Mouse (Mus musculus) limb, embryonic 12.5 days (tissue): Measurements from ENCODE around the gene Myrfl. TPM values are rescaled to one million over a fixed set of nuclear protein-coding genes. Genes with fewer than 3 reads are reported as not detected.
A peak's percentile ranks its signal among the peaks of the same experiment; 100 is the strongest.

Source experiments
- ATAC-seq: fragments of 200-750 bp; cut with Nextera tagmentation; 2 replicates; pipeline ENCODE4 v1.8.0; 2017; ENCODE audit warnings: low read depth, moderate TSS enrichment; ENCODE audit not compliant: insufficient number of reproducible peaks, insufficient read depth, low FRiP score, low TSS enrichment
- H3K27ac ChIP-seq: fragments of 300-500 bp; sonication (generic); 2 replicates; pipeline ENCODE4 v1.5.1; 2016; ENCODE audit warnings: mild to moderate bottlenecking, moderate library complexity
- H3K27me3 ChIP-seq: fragments of 300-500 bp; sonication (generic); 2 replicates; pipeline ENCODE4 v1.6.1; 2016; ENCODE audit warnings: mild to moderate bottlenecking, moderate library complexity
- H3K36me3 ChIP-seq: fragments of 300-500 bp; sonication (generic); 2 replicates; pipeline ENCODE4 v1.6.1; 2016; ENCODE audit warnings: mild to moderate bottlenecking, moderate library complexity
- H3K4me1 ChIP-seq: fragments of 300-500 bp; sonication (generic); replicated peaks from 2 replicates; pipeline ENCODE4 v1.6.1; 2016
- H3K4me2 ChIP-seq: fragments of 300-500 bp; sonication (generic); 2 replicates; pipeline ENCODE4 v1.6.1; 2016; ENCODE audit warnings: mild to moderate bottlenecking, moderate library complexity
- H3K4me3 ChIP-seq: fragments of 300-500 bp; sonication (generic); replicated peaks from 2 replicates; pipeline ENCODE4 v1.5.1; 2016; ENCODE audit warnings: mild to moderate bottlenecking
- H3K9ac ChIP-seq: fragments of 300-500 bp; sonication (generic); replicated peaks from 2 replicates; pipeline ENCODE4 v1.6.1; 2016; ENCODE audit warnings: mild to moderate bottlenecking, moderate library complexity
- H3K9me3 ChIP-seq: fragments of 300-500 bp; sonication (generic); 2 replicates; pipeline ENCODE4 v1.6.1; 2016; ENCODE audit warnings: mild to moderate bottlenecking, moderate library complexity
- WGBS: fragments of 180-500 bp; shearing (Covaris S2); methylation state at CpG from one replicate; pipeline ENCODE4 v1.1.7; 2016; 5-methylcytosine and 5-hydroxymethylcytosine counted together
- polyA plus RNA-seq: library from polyadenylated mRNA; unstranded; fragments of >200 nt; fragmentation: Nextera tagmentation; extraction: Ambion mirVana; gene quantifications from 2 replicates; pipeline ENCODE4 v1.2.1, GENCODE M21; 2016

The Myrfl gene
- polyA plus RNA-seq, 1 experiment from 2014 or later, result 0.10 TPM

DNA sequence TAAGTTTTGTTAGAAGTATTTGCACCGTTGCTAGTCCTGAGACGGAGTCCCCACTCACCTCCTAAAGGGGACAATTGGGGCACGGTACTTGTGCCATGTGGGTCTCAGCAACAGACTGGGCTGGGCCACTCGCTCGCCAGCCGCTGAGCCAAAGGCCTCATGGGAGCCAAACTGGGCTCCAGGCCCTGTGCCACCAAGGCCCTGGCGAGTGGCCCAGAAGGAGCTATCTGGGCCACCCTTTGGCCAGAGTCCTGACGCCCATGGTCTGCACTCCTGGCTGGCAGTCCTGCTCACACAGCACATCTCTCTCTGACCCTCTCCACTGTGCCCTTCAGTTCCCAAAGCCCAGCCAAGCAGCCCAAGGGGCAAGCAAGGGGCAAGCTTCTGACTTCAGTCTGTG, 161.1 kb downstream of the Myrfl start:
- Histone ChIP-seq H3K36me3 (no peaks in the 10 kb centered on the region), H3K4me2 (no peak overlapping the region), H3K27ac (no peak overlapping the region), H3K27me3 (no peaks in the 10 kb centered on the region), H3K4me1 (peaks cover 11% of the 10 kb centered on the region), H3K4me3 (no peak overlapping the region), H3K9me3 (no peaks in the 10 kb centered on the region), H3K9ac (no peak overlapping the region)
- 89% methylated on average over 8 of the region's 8 CpGs for WGBS
- no peak for ATAC-seq

DNA sequence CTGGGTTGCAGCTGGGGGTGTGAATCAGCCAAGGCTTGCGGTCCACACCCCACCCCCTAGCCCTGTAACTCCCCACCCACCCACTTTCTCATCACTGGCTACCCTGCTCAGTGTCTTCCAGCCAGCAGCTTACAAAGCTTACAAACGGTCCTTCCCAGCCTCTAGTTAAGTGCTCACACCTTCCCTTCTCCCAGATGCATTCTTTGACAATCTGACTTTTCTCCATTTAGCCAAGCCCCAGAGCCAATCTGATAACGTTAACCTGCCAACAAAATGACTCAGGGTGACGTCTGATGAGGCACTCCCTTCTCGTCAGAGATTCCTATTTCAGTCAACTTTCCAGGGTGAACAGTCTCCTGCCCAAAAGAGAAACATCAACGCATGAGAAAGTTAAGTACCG, 163.1 kb downstream of the Myrfl start:
- H3K27me3 ChIP-seq, result no peaks in the 10 kb centered on the region
- no peak overlapping the region for H3K4me3 ChIP-seq
- no peaks in the 10 kb centered on the region for H3K36me3 ChIP-seq
- 78% methylated on average over 7 of the region's 7 CpGs for WGBS
- no peak overlapping the region for H3K4me2 ChIP-seq
- H3K4me1 ChIP-seq, result peaks cover 8% of the 10 kb centered on the region
- H3K9me3 ChIP-seq, result no peaks in the 10 kb centered on the region
- H3K9ac ChIP-seq, result no peak overlapping the region
- no peak for ATAC-seq
- no peak overlapping the region for H3K27ac ChIP-seq

DNA sequence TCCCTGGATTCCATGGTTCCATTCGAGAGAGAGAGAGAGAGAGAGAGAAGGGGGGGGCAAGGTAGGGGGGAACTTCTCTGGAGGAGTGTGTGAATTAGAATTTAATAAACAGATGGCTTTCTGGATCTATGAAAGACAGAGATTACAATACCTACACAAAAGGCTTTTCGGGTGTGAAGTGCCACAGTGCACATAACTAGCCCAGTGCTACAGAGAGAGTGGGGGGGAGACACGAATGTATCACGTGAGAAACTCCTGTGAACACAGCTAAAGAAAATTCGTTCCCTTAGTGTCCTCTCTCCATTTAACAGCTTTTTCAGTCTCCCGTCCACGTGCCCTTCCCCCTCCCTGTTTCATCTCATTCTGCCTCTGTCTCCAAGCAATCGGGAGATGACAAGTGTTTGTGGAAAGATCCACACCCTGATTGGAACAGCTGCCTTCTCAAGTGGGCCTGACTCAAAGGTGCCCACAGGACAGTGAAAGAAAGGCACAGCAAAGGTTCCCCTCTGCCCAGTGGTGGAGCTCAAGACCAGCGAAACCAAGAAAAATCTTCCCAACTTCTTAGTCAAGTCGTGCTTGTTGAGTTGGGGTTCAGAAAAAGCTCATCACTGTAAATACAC, 166.6 kb downstream of the Myrfl start:
- Histone ChIP-seq H3K9me3 (no peaks in the 10 kb centered on the region), H3K36me3 (no peaks in the 10 kb centered on the region), H3K4me2 (no peak overlapping the region), H3K27ac (no peak overlapping the region), H3K9ac (no peak overlapping the region), H3K4me3 (no peak overlapping the region), H3K4me1 (peaks cover 20% of the 10 kb centered on the region), H3K27me3 (no peaks in the 10 kb centered on the region)
- no peak for ATAC-seq
- 72% methylated on average over 10 of the region's 10 CpGs for WGBS

DNA sequence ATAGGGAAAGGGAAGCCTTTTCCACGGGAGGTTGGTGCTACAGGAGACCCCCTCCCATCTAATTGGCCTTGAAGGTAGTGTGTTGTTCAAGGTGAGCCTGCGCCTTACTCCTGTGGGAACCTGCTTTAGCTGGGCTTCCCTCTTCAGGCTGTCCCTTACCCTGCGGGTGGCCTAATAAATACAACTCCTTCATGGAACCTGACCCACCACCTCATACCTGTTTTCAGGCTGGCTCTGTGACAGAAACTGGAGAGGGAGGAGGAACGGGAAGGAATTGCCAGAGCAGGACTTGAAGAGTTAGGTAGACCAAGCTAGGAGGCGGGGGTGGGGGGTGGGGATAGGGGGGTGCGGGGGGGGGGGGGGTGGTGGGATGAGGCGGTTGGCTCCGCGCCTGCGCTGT, 167.9 kb downstream of the Myrfl start:
- Histone ChIP-seq H3K4me2 (no peak overlapping the region), H3K4me3 (no peak overlapping the region), H3K36me3 (no peaks in the 10 kb centered on the region), H3K9me3 (no peaks in the 10 kb centered on the region), H3K27me3 (no peaks in the 10 kb centered on the region), H3K9ac (no peak overlapping the region), H3K4me1 (peaks cover 20% of the 10 kb centered on the region), H3K27ac (peak overlapping the region; percentile 45; the same call in 1 of the 2 replicates)
- ATAC-seq, result no peak
- WGBS, result 63% methylated on average over 3 of the region's 10 CpGs

DNA sequence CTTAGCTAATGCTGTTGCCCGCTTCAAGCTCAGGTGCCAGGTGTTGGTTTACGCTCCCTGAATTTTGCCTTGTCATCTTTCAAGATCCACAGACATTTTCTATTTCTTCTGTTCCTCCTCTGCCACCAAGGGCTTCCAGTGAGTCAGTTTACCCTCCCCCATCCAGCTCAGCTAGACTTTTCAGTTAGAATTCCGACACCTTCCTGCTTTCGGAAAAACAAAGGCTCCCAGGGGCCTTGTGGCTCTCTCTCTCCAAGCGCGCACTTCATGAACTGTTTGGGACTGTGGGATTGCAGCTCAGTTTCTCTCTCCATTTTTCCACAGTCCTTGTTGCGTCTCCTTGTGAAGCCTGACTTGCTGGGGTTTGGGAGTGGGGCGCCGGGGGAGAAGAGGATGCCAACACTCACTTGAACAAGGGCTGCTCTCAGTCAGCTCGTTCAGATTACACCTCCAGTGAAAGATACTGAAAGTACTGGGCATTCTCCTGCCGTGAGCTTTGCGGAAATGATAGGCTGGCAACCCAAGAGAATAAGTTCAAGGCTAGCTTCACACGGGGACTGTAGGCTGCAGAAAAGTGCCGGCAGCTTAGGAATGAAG, 168.9 kb downstream of the Myrfl start:
- peak overlapping the region; percentile 66; the same call in 1 of the 2 replicates for H3K27ac ChIP-seq
- H3K4me3 ChIP-seq, result 0 out of 2 replicates have a peak overlapping the region, but pooled peaks have one; percentile 8
- 0 out of 2 replicates have a peak, but pooled peaks have one; percentile 38 for ATAC-seq

More for the DNA sequence above, 168.9 kb downstream of the Myrfl start:
- Histone ChIP-seq H3K27me3 (no peaks in the 10 kb centered on the region), H3K36me3 (no peaks in the 10 kb centered on the region), H3K9me3 (no peaks in the 10 kb centered on the region), H3K4me1 (peaks cover 20% of the 10 kb centered on the region), H3K4me2 (peak overlapping the region; percentile 35), H3K9ac (0 out of 2 replicates have a peak overlapping the region, but pooled peaks have one; percentile 24)
- WGBS, result 29% methylated on average over 14 of the region's 14 CpGs

Other genes starting within 250 kb of the Myrfl start
- 41.9 and 44.4 TPM in 2 replicates for gene Rab3ip, start 53.9 kb upstream of the Myrfl start, polyA plus RNA-seq
- gene Gm10271, start 75.7 kb upstream of the Myrfl start, polyA plus RNA-seq, result not detected in 2 replicates
- gene Best3, start 89.4 kb upstream of the Myrfl start, polyA plus RNA-seq, result 0.35 and 0.48 TPM in 2 replicates
- gene Lrrc10, start 148.4 kb upstream of the Myrfl start, polyA plus RNA-seq, result 0.19 TPM in 2 replicates
- 272 and 279 TPM in 2 replicates for gene Cct2, start 166.9 kb upstream of the Myrfl start, polyA plus RNA-seq